Mouse (Mus musculus): Measurements from ENCODE around the gene Pask.
"Not testable (repeated sequence)": the region's sequence is repeated elsewhere in the genome, so short reads cannot be mapped to it uniquely, and the experiment has no call there.

Gene Pask

GRCm38 (mm10) chr1:93342648-93343503 lies at the start of gene Pask, which contains the start of gene Ppp1r7:
Gene Pask, minus strand, starts transcription at chr1:93343482.
Gene Ppp1r7, plus strand, starts transcription at chr1:93342854.
- DNase-seq (ENCODE audit: low spot score), result peak; percentile 95

GRCm38 (mm10) chr1:93388906-93389305 lies 45.6 kb upstream of the Pask start:
- DNase-seq (ENCODE audit: low spot score), result no peak

- no peak for DNase-seq (ENCODE audit: low spot score)
Observed at GRCm38 (mm10) chr1:93387198-93387597, 43.9 kb upstream of the Pask start.

- no peak for DNase-seq (ENCODE audit: low spot score)
Observed at GRCm38 (mm10) chr1:93379117-93379516, 35.8 kb upstream of the Pask start.

- DNase-seq (ENCODE audit: low spot score), result no peak
Observed at GRCm38 (mm10) chr1:93377307-93377706, 34.0 kb upstream of the Pask start.

- DNase-seq (ENCODE audit: low spot score), result no peak
Observed at GRCm38 (mm10) chr1:93373665-93374064, 30.4 kb upstream of the Pask start, which contains the start of gene Ano7. Gene Ano7, plus strand, starts transcription at chr1:93373930.

GRCm38 (mm10) chr1:93365641-93366040 lies 22.4 kb upstream of the Pask start:
- no peak for DNase-seq (ENCODE audit: low spot score)

GRCm38 (mm10) chr1:93362661-93363060 lies 19.4 kb upstream of the Pask start:
- DNase-seq (ENCODE audit: low spot score), result no peak

- DNase-seq (ENCODE audit: low spot score), result no peak
Observed at GRCm38 (mm10) chr1:93352724-93353123, 9.4 kb upstream of the Pask start.

- DNase-seq (ENCODE audit: low spot score), result no peak
Observed at GRCm38 (mm10) chr1:93349701-93350100, 6.4 kb upstream of the Pask start.

- no peak for DNase-seq (ENCODE audit: low spot score)
Observed at GRCm38 (mm10) chr1:93347176-93347575, 3.9 kb upstream of the Pask start.

GRCm38 (mm10) chr1:93343504-93344047 lies 294 bp upstream of the Pask start:
- DNase-seq (ENCODE audit: low spot score), result peak; percentile 95

GRCm38 (mm10) chr1:93334621-93335020 lies 8.7 kb downstream of the Pask start:
- DNase-seq (ENCODE audit: low spot score), result peak; percentile 10

- no peak for DNase-seq (ENCODE audit: low spot score)
Observed at GRCm38 (mm10) chr1:93326446-93326845, 16.8 kb downstream of the Pask start.

- no peak for DNase-seq (ENCODE audit: low spot score)
Observed at GRCm38 (mm10) chr1:93323973-93324372, 19.3 kb downstream of the Pask start.

GRCm38 (mm10) chr1:93305581-93306337 lies 37.5 kb downstream of the Pask start, which contains the start of gene Mterf4:
Gene Mterf4, minus strand, starts transcription at chr1:93305915.
- DNase-seq (ENCODE audit: low spot score), result peak; percentile 80

GRCm38 (mm10) chr1:93300578-93300977 lies 42.7 kb downstream of the Pask start:
- no peak for DNase-seq (ENCODE audit: low spot score)

- peak; percentile 32 for DNase-seq (ENCODE audit: low spot score)
Observed at GRCm38 (mm10) chr1:93299791-93300190, 43.5 kb downstream of the Pask start.

GRCm38 (mm10) chr1:93294491-93294890 lies 48.8 kb downstream of the Pask start:
- DNase-seq (ENCODE audit: low spot score), result not testable (repeated sequence)

GRCm38 (mm10) chr1:93292006-93292405 lies 51.3 kb downstream of the Pask start:
- no peak for DNase-seq (ENCODE audit: low spot score)

GRCm38 (mm10) chr1:93291591-93291990 lies 51.7 kb downstream of the Pask start:
- DNase-seq (ENCODE audit: low spot score), result no peak

- DNase-seq (ENCODE audit: low spot score), result no peak
Observed at GRCm38 (mm10) chr1:93290956-93291355, 52.3 kb downstream of the Pask start.
